Mouse (Mus musculus): ENCODE results near the gene Prepl. TPM values are rescaled to one million over a fixed set of nuclear protein-coding genes. Genes with fewer than 3 reads are reported as not detected.

The Prepl gene
- 39.2 TPM for polyA plus RNA-seq (2012; fragmentation: generic; extraction: Trizol)

- Histone ChIP-seq H3K79me2 (ENCODE audit: control insufficient read depth, insufficient read depth) (no peaks in the 10 kb centered on the region), H3K36me3 (ENCODE audit: control insufficient read depth, insufficient read depth) (no peaks in the 10 kb centered on the region), H3ac (ENCODE audit: control insufficient read depth, insufficient read length) (peak within 1 kb of the TSS; percentile 70), H3K4me3 (peak within 1 kb of the TSS; percentile 68), H3K27me3 (ENCODE audit: control insufficient read depth, insufficient read depth, insufficient read length) (no peaks in the 10 kb centered on the region), H3K4me2 (ENCODE audit: low read depth) (peak within 1 kb of the TSS; percentile 84)
- TF ChIP-seq MYOD1 (IDR thresholded peaks at IDR 0.05; ENCODE audit: control insufficient read depth in 1 of 3, insufficient read length in 2 of 3, low read depth in 2 of 3), result peak in 1 of 3 experiments; percentile 4
- TF ChIP-seq TCF3 (IDR thresholded peaks at IDR 0.05; ENCODE audit: insufficient read length, low read depth), result no peak
- no peak for TF ChIP-seq MAX (IDR thresholded peaks at IDR 0.05; ENCODE audit: low read depth)
- TF ChIP-seq CEBPB (IDR thresholded peaks at IDR 0.05; ENCODE audit: insufficient read depth, poor library complexity, severe bottlenecking), result 0 out of 2 replicates have a peak, but pooled peaks have one; percentile 66
- peak; percentile 16 for TF ChIP-seq SRF (IDR thresholded peaks at IDR 0.05; ENCODE audit: control insufficient read depth, insufficient read length, low read depth)
- TF ChIP-seq MYOG (IDR thresholded peaks at IDR 0.05; ENCODE audit: control insufficient read depth in 1 of 3, insufficient read depth in 1 of 3, insufficient read length in 2 of 3, low read depth in 2 of 3), result no peak
- TF ChIP-seq USF1 (IDR thresholded peaks at IDR 0.05; ENCODE audit: low read depth), result no peak
- TF ChIP-seq E2F4 (IDR thresholded peaks at IDR 0.05; ENCODE audit: insufficient read depth), result no peak
- no peak for TF ChIP-seq REST (IDR thresholded peaks at IDR 0.05; ENCODE audit: insufficient read depth, insufficient read length)
- TF ChIP-seq POLR2A (IDR thresholded peaks at IDR 0.05; ENCODE audit: insufficient read length, low read depth), result peak; percentile 87
- TF ChIP-seq TCF12 (IDR thresholded peaks at IDR 0.05; ENCODE audit: insufficient read depth, poor library complexity, severe bottlenecking), result no peak
- peak; percentile 76 for TF ChIP-seq POLR2AphosphoS2 (IDR thresholded peaks at IDR 0.05; ENCODE audit: insufficient read length, low read depth)
These were observed at the start of gene Prepl, which contains the start of gene Camkmt for GRCm38 (mm10) chr17:85090120-85091099. TSS of gene Prepl (minus strand) at chr17:85090241. TSS of gene Camkmt (plus strand) at chr17:85090552.

GRCm38 (mm10) chr17:85138393-85138792, 48.4 kb upstream of the Prepl start:
- no peaks in the 10 kb centered on the region for H3K79me2 ChIP-seq (ENCODE audit: control insufficient read depth, insufficient read depth)
- H3K36me3 ChIP-seq (ENCODE audit: control insufficient read depth, insufficient read depth), result no peaks in the 10 kb centered on the region
- no peak overlapping the region for H3K4me3 ChIP-seq
- no peak overlapping the region for H3K4me2 ChIP-seq (ENCODE audit: low read depth)
- H3K27me3 ChIP-seq (ENCODE audit: control insufficient read depth, insufficient read depth, insufficient read length), result no peaks in the 10 kb centered on the region
- TF ChIP-seq CEBPB (IDR thresholded peaks at IDR 0.05; ENCODE audit: insufficient read depth, poor library complexity, severe bottlenecking), result no peak
- TF ChIP-seq POLR2A (IDR thresholded peaks at IDR 0.05; ENCODE audit: insufficient read length, low read depth), result no peak
- no peak for TF ChIP-seq TCF3 (IDR thresholded peaks at IDR 0.05; ENCODE audit: insufficient read length, low read depth)
- TF ChIP-seq TCF12 (IDR thresholded peaks at IDR 0.05; ENCODE audit: insufficient read depth, poor library complexity, severe bottlenecking), result no peak
- no peak for TF ChIP-seq SRF (IDR thresholded peaks at IDR 0.05; ENCODE audit: control insufficient read depth, insufficient read length, low read depth)
- no peak for TF ChIP-seq POLR2AphosphoS2 (IDR thresholded peaks at IDR 0.05; ENCODE audit: insufficient read length, low read depth)
- TF ChIP-seq MYOD1 (IDR thresholded peaks at IDR 0.05; ENCODE audit: control insufficient read depth in 1 of 3, insufficient read length in 2 of 3, low read depth in 2 of 3), result no peak
- no peak for TF ChIP-seq MYOG (IDR thresholded peaks at IDR 0.05; ENCODE audit: control insufficient read depth in 1 of 3, insufficient read depth in 1 of 3, insufficient read length in 2 of 3, low read depth in 2 of 3)
- TF ChIP-seq E2F4 (IDR thresholded peaks at IDR 0.05; ENCODE audit: insufficient read depth), result no peak
- no peak for TF ChIP-seq REST (IDR thresholded peaks at IDR 0.05; ENCODE audit: insufficient read depth, insufficient read length)
- TF ChIP-seq USF1 (IDR thresholded peaks at IDR 0.05; ENCODE audit: low read depth), result no peak
- no peak for TF ChIP-seq MAX (IDR thresholded peaks at IDR 0.05; ENCODE audit: low read depth)
- H3ac ChIP-seq (ENCODE audit: control insufficient read depth, insufficient read length), result no peak overlapping the region

- no peak overlapping the region for H3K4me3 ChIP-seq
- no peak for TF ChIP-seq MAX (IDR thresholded peaks at IDR 0.05; ENCODE audit: low read depth)
- no peak for TF ChIP-seq TCF3 (IDR thresholded peaks at IDR 0.05; ENCODE audit: insufficient read length, low read depth)
- no peak for TF ChIP-seq SRF (IDR thresholded peaks at IDR 0.05; ENCODE audit: control insufficient read depth, insufficient read length, low read depth)
- TF ChIP-seq TCF12 (IDR thresholded peaks at IDR 0.05; ENCODE audit: insufficient read depth, poor library complexity, severe bottlenecking), result no peak
- no peak for TF ChIP-seq REST (IDR thresholded peaks at IDR 0.05; ENCODE audit: insufficient read depth, insufficient read length)
- TF ChIP-seq POLR2AphosphoS2 (IDR thresholded peaks at IDR 0.05; ENCODE audit: insufficient read length, low read depth), result no peak
- TF ChIP-seq MYOG (IDR thresholded peaks at IDR 0.05; ENCODE audit: control insufficient read depth in 1 of 3, insufficient read depth in 1 of 3, insufficient read length in 2 of 3, low read depth in 2 of 3), result no peak
- no peak for TF ChIP-seq POLR2A (IDR thresholded peaks at IDR 0.05; ENCODE audit: insufficient read length, low read depth)
- no peaks in the 10 kb centered on the region for H3K79me2 ChIP-seq (ENCODE audit: control insufficient read depth, insufficient read depth)
- no peaks in the 10 kb centered on the region for H3K36me3 ChIP-seq (ENCODE audit: control insufficient read depth, insufficient read depth)
- no peaks in the 10 kb centered on the region for H3K27me3 ChIP-seq (ENCODE audit: control insufficient read depth, insufficient read depth, insufficient read length)
- H3K4me2 ChIP-seq (ENCODE audit: low read depth), result no peak overlapping the region
- no peak overlapping the region for H3ac ChIP-seq (ENCODE audit: control insufficient read depth, insufficient read length)
These were observed 26.6 kb upstream of the Prepl start for GRCm38 (mm10) chr17:85116643-85117042.

GRCm38 (mm10) chr17:85113441-85113840, 23.4 kb upstream of the Prepl start:
- Histone ChIP-seq H3K36me3 (ENCODE audit: control insufficient read depth, insufficient read depth) (no peaks in the 10 kb centered on the region), H3K27me3 (ENCODE audit: control insufficient read depth, insufficient read depth, insufficient read length) (no peaks in the 10 kb centered on the region), H3K4me2 (ENCODE audit: low read depth) (no peak overlapping the region), H3ac (ENCODE audit: control insufficient read depth, insufficient read length) (no peak overlapping the region), H3K79me2 (ENCODE audit: control insufficient read depth, insufficient read depth) (no peaks in the 10 kb centered on the region), H3K4me3 (no peak overlapping the region)
- TF ChIP-seq SRF (IDR thresholded peaks at IDR 0.05; ENCODE audit: control insufficient read depth, insufficient read length, low read depth) (no peak), MYOG (IDR thresholded peaks at IDR 0.05; ENCODE audit: control insufficient read depth in 1 of 3, insufficient read depth in 1 of 3, insufficient read length in 2 of 3, low read depth in 2 of 3) (no peak), MYOD1 (IDR thresholded peaks at IDR 0.05; ENCODE audit: control insufficient read depth in 1 of 3, insufficient read length in 2 of 3, low read depth in 2 of 3) (no peak), REST (IDR thresholded peaks at IDR 0.05; ENCODE audit: insufficient read depth, insufficient read length) (no peak), POLR2A (IDR thresholded peaks at IDR 0.05; ENCODE audit: insufficient read length, low read depth) (no peak), TCF12 (IDR thresholded peaks at IDR 0.05; ENCODE audit: insufficient read depth, poor library complexity, severe bottlenecking) (no peak), MAX (IDR thresholded peaks at IDR 0.05; ENCODE audit: low read depth) (no peak), USF1 (IDR thresholded peaks at IDR 0.05; ENCODE audit: low read depth) (no peak), CEBPB (IDR thresholded peaks at IDR 0.05; ENCODE audit: insufficient read depth, poor library complexity, severe bottlenecking) (no peak)
